Mouse (Mus musculus): ENCODE results near the gene Sc5d. TPM values are rescaled to one million over a fixed set of nuclear protein-coding genes. Genes with fewer than 3 reads are reported as not detected.

Gene Sc5d
- total RNA-seq, 1 experiment from 2014 or later: 37.3 TPM

GRCm38 (mm10) chr9:42202271-42202670, 61.8 kb downstream of the Sc5d start:
- no peak for ATAC-seq (replicated peaks; ENCODE audit: insufficient number of reproducible peaks, low FRiP score, low TSS enrichment, poor library complexity, severe bottlenecking)

Other genes starting within 250 kb of the Sc5d start
- 86.3 to 119 TPM (median 111 TPM) in 3 replicates for gene Sorl1, start 140.0 kb downstream of the Sc5d start, total RNA-seq (2017)
- gene Tecta, start 135.7 kb upstream of the Sc5d start, total RNA-seq (2017): 0.10 TPM in 1 of 3 replicates, not detected in the others
- gene Tbcel, start 243.6 kb upstream of the Sc5d start, total RNA-seq (2017): 13.5 to 21.2 TPM (median 17.7 TPM) in 3 replicates